Mouse (Mus musculus) stomach, embryonic 16.5 days (tissue): ENCODE measurements around the gene Gldc. TPM values are rescaled to one million over a fixed set of nuclear protein-coding genes. Genes with fewer than 3 reads are reported as not detected.

ENCODE experiments used
- ATAC-seq: fragments of 200-750 bp; cut with Nextera tagmentation; 2 replicates; pipeline ENCODE4 v1.8.0; 2017; ENCODE audit warnings: moderate number of reproducible peaks, moderate TSS enrichment; ENCODE audit not compliant: insufficient read depth, low FRiP score
- H3K27ac ChIP-seq: fragments of 300-500 bp; sonication (generic); 2 replicates; pipeline ENCODE4 v1.5.1; 2014; ENCODE audit warnings: low read length
- H3K27me3 ChIP-seq: fragments of 300-500 bp; sonication (generic); 2 replicates; pipeline ENCODE4 v1.6.1; 2014; ENCODE audit warnings: low read length, control low read depth, mixed read lengths; ENCODE audit not compliant: control insufficient read depth, insufficient read depth
- H3K36me3 ChIP-seq: fragments of 300-500 bp; sonication (generic); 2 replicates; pipeline ENCODE4 v1.6.1; 2014; ENCODE audit warnings: low read length; ENCODE audit not compliant: control insufficient read depth, insufficient read depth
- H3K4me1 ChIP-seq: fragments of 300-500 bp; sonication (generic); 2 replicates; pipeline ENCODE4 v1.6.1; 2014; ENCODE audit warnings: low read length, control low read depth, mixed read lengths; ENCODE audit not compliant: control insufficient read depth, insufficient read depth
- H3K4me2 ChIP-seq: fragments of 300-500 bp; sonication (generic); 2 replicates; pipeline ENCODE4 v1.6.1; 2014; ENCODE audit warnings: low read depth, low read length, mixed read lengths
- H3K4me3 ChIP-seq: fragments of 300-500 bp; sonication (generic); replicated peaks from 2 replicates; pipeline ENCODE4 v1.5.1; 2014; ENCODE audit warnings: mild to moderate bottlenecking, low read length
- H3K9ac ChIP-seq: fragments of 300-500 bp; sonication (generic); 2 replicates; pipeline ENCODE4 v1.6.1; 2014; ENCODE audit warnings: low read length
- H3K9me3 ChIP-seq: fragments of 300-500 bp; sonication (generic); replicated peaks from 2 replicates; pipeline ENCODE4 v1.6.1; 2016; ENCODE audit warnings: low read length, control low read depth; ENCODE audit not compliant: control insufficient read depth
- WGBS: fragments of 180-500 bp; shearing (Covaris S2); extraction: QIAGEN DNeasy Blood & Tissue Kit; methylation state at CpG from one replicate; pipeline ENCODE4 v1.1.7; 2014; 5-methylcytosine and 5-hydroxymethylcytosine counted together
- polyA plus RNA-seq: library from polyadenylated mRNA; unstranded; fragments of >200 nt; fragmentation: Nextera tagmentation; extraction: Ambion mirVana; gene quantifications from 2 replicates; pipeline ENCODE4 v1.2.1, GENCODE M21; 2015

The Gldc gene
- polyA plus RNA-seq, 1 experiment from 2014 or later = 5.4 TPM

DNA sequence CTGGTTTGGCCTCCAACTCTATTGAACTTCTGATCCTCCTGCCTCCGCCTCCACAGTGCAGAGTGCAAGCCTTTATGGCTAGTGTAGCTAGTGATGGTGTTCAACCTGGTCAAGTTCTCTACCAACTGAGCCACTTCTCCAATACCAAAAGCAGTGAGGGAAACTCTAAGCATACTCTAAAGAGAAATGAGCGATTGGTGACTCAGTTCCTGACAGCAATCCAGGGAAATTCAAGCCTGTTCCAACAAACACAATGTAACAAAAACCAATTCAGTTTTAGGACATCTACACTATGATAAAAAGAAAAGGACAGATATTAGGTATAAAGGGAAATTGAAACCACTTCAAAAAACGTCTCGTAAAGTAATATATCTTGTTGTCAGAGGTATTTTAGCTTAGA is 27.9 kb downstream of the Gldc start:
- Histone ChIP-seq H3K27me3 (no peaks in the 10 kb centered on the region), H3K4me1 (no peaks in the 10 kb centered on the region), H3K9me3 (no peaks in the 10 kb centered on the region), H3K36me3 (no peaks in the 10 kb centered on the region), H3K9ac (no peak overlapping the region), H3K4me3 (no peak overlapping the region), H3K27ac (no peak overlapping the region), H3K4me2 (no peak overlapping the region)
- 80% methylated on average over 4 of the region's 4 CpGs for WGBS
- ATAC-seq = no peak

DNA sequence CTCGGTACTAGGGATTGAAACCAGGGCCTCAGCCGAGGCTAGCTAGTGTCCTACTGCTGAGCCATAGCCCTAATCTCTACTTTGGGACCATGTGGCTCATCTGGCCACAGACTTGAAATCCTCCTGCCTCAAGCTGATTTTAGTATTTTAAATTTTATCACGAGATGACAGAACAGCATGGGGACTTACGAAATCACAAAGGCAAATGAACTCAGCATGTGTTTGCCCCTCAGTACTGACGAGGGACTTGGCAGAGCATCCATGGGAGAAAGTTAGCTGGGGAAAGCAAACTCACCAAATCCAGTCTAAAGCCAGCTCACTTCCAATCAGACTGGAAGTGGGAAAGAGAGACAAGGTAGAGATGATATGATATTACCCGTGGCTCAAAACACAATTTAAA is 28.5 kb downstream of the Gldc start:
- H3K4me2 ChIP-seq = no peak overlapping the region
- WGBS = 79% methylated on average over 6 of the region's 6 CpGs

DNA sequence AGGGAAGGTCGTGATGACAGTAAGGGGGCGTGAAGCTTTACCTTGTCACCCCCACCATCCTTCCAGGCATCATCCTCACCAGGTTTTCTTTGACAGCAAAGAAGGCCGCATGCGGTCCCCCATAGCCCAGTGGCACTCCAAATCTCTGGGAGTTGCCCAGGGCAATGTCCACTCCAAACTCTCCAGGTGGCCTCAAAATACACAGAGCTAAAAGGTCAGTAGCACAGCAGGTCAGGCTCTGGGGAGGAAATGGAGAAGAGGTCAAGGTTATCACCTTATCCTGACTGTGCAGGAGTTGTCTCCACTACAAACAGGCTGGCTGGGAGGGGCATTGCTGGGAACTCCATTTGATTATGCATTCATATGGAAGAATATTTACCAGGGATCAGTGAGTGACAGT is 30.1 kb downstream of the Gldc start:
- Histone ChIP-seq H3K9ac (no peak overlapping the region), H3K4me3 (no peak overlapping the region), H3K4me2 (no peak overlapping the region), H3K27me3 (no peaks in the 10 kb centered on the region), H3K4me1 (no peaks in the 10 kb centered on the region), H3K27ac (no peak overlapping the region), H3K9me3 (no peaks in the 10 kb centered on the region), H3K36me3 (no peaks in the 10 kb centered on the region)
- no peak for ATAC-seq
- WGBS = 81% methylated on average over 4 of the region's 4 CpGs

More for the DNA sequence above, 28.5 kb downstream of the Gldc start:
- no peak overlapping the region for H3K4me3 ChIP-seq
- H3K27me3 ChIP-seq = no peaks in the 10 kb centered on the region
- no peak for ATAC-seq
- no peaks in the 10 kb centered on the region for H3K36me3 ChIP-seq
- no peak overlapping the region for H3K27ac ChIP-seq
- no peak overlapping the region for H3K9ac ChIP-seq
- H3K4me1 ChIP-seq = no peaks in the 10 kb centered on the region
- H3K9me3 ChIP-seq = no peaks in the 10 kb centered on the region

DNA sequence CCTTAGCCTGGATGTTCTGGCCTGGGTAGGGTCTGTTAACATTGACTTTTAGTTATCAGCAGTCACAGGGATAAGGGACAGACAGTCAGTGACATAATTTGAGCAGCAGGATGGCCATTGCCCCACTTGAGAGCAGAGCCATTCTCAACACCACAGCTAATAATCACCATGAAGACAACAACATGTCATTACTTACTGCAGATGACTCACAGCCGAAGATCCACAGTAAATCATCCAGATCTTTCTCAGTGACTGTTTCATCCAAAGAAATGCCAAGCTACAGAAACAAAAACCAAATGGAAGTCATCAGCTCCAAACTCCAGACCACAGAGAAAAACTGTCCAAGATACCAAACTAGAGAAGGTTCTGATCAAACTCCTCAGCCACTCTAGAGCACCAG is 38.9 kb downstream of the Gldc start:
- no peaks in the 10 kb centered on the region for H3K9me3 ChIP-seq
- H3K4me2 ChIP-seq = no peak overlapping the region
- ATAC-seq = no peak
- no peaks in the 10 kb centered on the region for H3K4me1 ChIP-seq
- H3K4me3 ChIP-seq = no peak overlapping the region
- H3K27ac ChIP-seq = no peak overlapping the region
- H3K9ac ChIP-seq = no peak overlapping the region
- H3K27me3 ChIP-seq = no peaks in the 10 kb centered on the region
- WGBS = 62% methylated on average over 1 of the region's 1 CpGs
- H3K36me3 ChIP-seq = no peaks in the 10 kb centered on the region

DNA sequence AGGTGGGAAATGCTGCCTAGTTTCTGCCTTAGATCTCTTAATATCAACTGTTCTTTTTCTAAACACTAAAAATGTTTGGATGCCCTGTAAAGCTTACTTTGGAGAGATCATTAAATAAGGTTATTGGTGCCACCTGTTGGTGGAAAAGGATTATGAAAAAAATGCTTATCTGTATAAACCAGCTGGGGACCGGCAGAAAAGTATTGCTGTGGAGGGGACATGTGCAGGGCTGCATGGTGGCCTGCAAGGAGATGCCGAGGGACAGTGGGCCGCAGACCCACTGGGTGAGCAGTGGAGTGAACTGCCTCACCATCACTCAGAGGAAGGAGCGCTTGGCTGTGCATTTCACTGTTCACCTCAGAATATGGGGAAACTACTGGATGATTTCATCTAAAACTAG is 47.1 kb downstream of the Gldc start:
- ATAC-seq = no peak
- no peak overlapping the region for H3K4me3 ChIP-seq
- H3K27me3 ChIP-seq = no peaks in the 10 kb centered on the region
- H3K9me3 ChIP-seq = no peaks in the 10 kb centered on the region
- no peaks in the 10 kb centered on the region for H3K4me1 ChIP-seq
- 62% methylated on average over 4 of the region's 4 CpGs for WGBS
- H3K4me2 ChIP-seq = no peak overlapping the region
- H3K36me3 ChIP-seq = no peaks in the 10 kb centered on the region
- H3K27ac ChIP-seq = no peak overlapping the region
- H3K9ac ChIP-seq = no peak overlapping the region

DNA sequence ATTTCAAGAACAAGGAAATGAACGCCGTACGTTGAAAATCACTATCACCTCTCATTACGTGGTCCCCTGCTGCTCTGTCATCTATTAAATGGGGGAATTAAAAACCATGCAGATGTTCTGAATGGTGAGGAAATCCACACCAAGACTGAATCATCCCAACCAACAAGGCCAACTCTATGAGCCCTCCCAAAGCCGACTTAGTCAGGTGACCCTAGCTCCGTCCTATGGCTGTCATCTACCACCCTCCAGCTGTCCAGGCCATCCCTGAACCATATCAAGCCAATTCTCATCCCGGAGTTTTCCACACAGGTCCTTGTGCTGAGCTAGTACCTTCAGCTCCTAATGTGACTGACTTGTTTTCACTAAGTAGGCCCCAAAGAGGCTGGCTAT is 49.6 kb downstream of the Gldc start:
- Histone ChIP-seq H3K9ac (no peak overlapping the region), H3K4me2 (no peak overlapping the region), H3K36me3 (no peaks in the 10 kb centered on the region), H3K27me3 (no peaks in the 10 kb centered on the region), H3K9me3 (no peaks in the 10 kb centered on the region), H3K27ac (peak overlapping the region; percentile 75), H3K4me3 (no peak overlapping the region), H3K4me1 (no peaks in the 10 kb centered on the region)
- no peak for ATAC-seq
- 76% methylated on average over 7 of the region's 7 CpGs for WGBS

DNA sequence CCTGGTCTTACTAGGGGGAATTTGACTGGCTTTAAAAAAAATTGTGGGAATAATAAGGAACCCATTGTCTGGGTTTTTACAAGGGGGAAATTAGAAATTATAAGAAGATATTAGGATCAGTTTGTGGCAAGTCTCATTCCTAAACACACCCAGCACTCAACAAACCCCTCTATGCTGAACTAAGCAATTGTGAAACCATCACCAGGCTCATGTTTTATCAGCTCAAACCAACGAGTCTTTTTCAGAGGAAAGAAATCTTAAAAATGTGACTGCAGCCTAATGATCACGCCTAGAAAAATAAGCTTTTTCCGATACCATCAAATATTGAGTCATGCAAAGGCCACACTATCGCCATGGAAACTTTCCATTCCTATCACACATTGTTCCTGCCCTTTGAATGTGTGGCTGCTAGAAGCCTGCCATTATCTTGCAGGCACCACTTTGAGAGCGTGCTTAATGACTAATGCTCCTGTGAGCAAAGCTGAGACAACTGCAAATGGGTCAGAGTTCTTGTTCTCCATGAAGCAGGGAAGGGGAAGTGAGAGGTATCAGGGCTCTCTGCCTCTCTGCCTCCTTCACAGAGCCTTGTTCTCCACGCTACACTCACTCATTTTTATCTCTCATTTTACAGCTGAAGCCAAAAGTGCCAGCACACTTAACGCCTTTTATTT is 50.1 kb downstream of the Gldc start:
- no peaks in the 10 kb centered on the region for H3K4me1 ChIP-seq
- H3K27me3 ChIP-seq = no peaks in the 10 kb centered on the region
- 48% methylated on average over 7 of the region's 7 CpGs for WGBS
- no peaks in the 10 kb centered on the region for H3K36me3 ChIP-seq
- H3K4me2 ChIP-seq = no peak overlapping the region
- no peak overlapping the region for H3K4me3 ChIP-seq
- no peaks in the 10 kb centered on the region for H3K9me3 ChIP-seq
- H3K27ac ChIP-seq = peak overlapping the region; percentile 75
- no peak overlapping the region for H3K9ac ChIP-seq
- peak; percentile 87 for ATAC-seq

DNA sequence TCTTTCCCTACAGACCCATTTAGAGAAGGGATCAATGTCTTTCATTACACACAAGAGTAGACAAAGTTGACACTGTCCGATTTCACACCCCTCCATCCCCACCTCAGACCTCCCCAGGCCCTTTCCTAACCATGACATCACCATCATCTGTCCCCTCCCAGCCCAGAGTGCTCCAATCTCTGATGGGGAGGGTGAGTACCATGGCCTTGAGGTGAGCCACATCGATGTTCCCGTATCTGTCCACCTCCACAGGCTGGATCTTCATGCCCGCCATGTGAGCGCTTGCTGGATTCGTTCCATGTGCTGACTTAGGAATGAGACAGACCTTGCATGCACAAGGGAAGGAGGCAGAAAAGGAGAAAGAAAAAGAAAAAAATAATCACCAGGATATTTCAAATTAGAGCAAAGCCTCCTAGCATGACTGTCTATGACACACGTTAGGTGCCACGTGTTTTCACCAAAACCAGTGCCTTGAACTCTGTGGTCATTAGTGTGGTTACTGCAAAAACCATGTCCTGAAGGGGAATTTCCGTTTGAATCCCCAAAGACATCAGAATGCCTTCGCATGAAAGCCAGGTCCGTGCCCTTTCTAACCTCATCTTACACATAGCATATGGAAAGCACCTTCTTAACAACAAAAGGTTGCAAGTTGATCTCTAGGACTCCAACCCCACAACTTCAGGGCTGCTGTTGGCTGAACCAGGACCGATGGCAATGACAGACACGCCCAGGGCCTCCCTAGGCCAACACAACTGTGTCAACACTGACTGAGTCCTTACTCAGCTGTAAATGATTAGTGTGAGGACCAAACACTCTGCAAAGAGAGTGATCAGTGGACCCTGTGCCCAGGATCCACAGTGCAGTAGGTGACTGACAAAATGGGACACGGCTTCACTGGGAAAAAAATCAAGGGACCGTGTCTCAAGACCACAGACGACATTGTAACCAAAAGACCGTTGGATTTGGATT is 56.6 kb downstream of the Gldc start:
- peak; percentile 80 for ATAC-seq
- Histone ChIP-seq H3K9me3 (no peaks in the 10 kb centered on the region), H3K9ac (no peak overlapping the region), H3K4me2 (no peak overlapping the region), H3K27ac (peak overlapping the region; percentile 68), H3K36me3 (no peaks in the 10 kb centered on the region), H3K4me1 (peaks cover 7% of the 10 kb centered on the region; the same call in 1 of the 2 replicates), H3K4me3 (no peak overlapping the region), H3K27me3 (no peaks in the 10 kb centered on the region)
- 75% methylated on average over 17 of the region's 17 CpGs for WGBS

DNA sequence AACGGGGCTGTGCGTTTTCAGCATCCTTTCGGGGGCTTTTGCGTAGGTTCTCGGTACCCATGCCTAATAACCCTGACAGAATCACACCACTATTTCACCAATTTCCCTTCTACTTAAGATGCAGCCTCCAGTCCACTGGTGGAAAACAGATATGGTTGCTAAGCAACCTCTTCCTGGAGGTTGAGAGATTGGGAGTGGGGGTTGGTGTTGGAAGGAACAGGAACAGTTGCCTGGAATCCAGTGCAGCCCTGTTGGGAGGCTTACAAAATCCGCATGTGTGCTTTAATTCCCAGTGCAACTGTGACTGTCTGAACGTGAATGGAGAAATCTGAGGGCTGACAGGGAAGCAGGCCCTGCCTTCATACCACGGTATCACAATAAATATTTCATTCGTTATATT is 57.5 kb downstream of the Gldc start:
- Histone ChIP-seq H3K9ac (no peak overlapping the region), H3K27me3 (no peaks in the 10 kb centered on the region), H3K27ac (no peak overlapping the region), H3K4me3 (no peak overlapping the region), H3K36me3 (no peaks in the 10 kb centered on the region), H3K4me1 (peaks cover 7% of the 10 kb centered on the region; the same call in 1 of the 2 replicates), H3K4me2 (no peak overlapping the region), H3K9me3 (no peaks in the 10 kb centered on the region)
- no peak for ATAC-seq
- 64% methylated on average over 9 of the region's 9 CpGs for WGBS
